Mouse (Mus musculus): ENCODE measurements around the gene AC134908.4. TPM values are rescaled to one million over a fixed set of nuclear protein-coding genes. Genes with fewer than 3 reads are reported as not detected.
"Not testable (repeated sequence)": the region's sequence is repeated elsewhere in the genome, so short reads cannot be mapped to it uniquely, and the experiment has no call there.

AC134908.4 gene
- polyA plus RNA-seq, 1 experiment from 2014 or later = 0.26 TPM

- Histone ChIP-seq H3K36me3 (ENCODE audit: control insufficient read depth, insufficient read depth) (no peaks in the 10 kb centered on the region), H3K9me3 (replicated peaks; ENCODE audit: control insufficient read depth, low read length) (no peaks in the 10 kb centered on the region), H3K9ac (ENCODE audit: low read length) (no peak overlapping the region), H3K4me1 (ENCODE audit: control insufficient read depth, insufficient read depth, low read length) (0 out of 2 replicates have a peak, but pooled peaks cover 4% of the 10 kb centered on the region), H3K4me3 (ENCODE audit: low read length) (no peak overlapping the region), H3K27ac (ENCODE audit: low read length) (no peak overlapping the region), H3K27me3 (ENCODE audit: control insufficient read depth, insufficient read depth, low read length) (0 out of 2 replicates have a peak, but pooled peaks cover 2% of the 10 kb centered on the region), H3K4me2 (ENCODE audit: low read depth, low read length) (no peak overlapping the region)
- 37% methylated on average over 4 of the region's 4 CpGs for WGBS
- 0 out of 2 replicates have a peak, but pooled peaks have one; percentile 12 for ATAC-seq (replicated peaks; ENCODE audit: extremely low read depth, insufficient read depth, low FRiP score)
Observed at GRCm38 (mm10) chr17:25755627-25756377, 39.7 kb downstream of the AC134908.4 start.

- H3K4me1 ChIP-seq (ENCODE audit: control insufficient read depth, insufficient read depth, low read length) = 0 out of 2 replicates have a peak, but pooled peaks cover 4% of the 10 kb centered on the region
- H3K36me3 ChIP-seq (ENCODE audit: control insufficient read depth, insufficient read depth) = no peaks in the 10 kb centered on the region
- no peak overlapping the region for H3K4me2 ChIP-seq (ENCODE audit: low read depth, low read length)
- 76% methylated on average over 4 of the region's 4 CpGs for WGBS
- no peak overlapping the region for H3K27ac ChIP-seq (ENCODE audit: low read length)
- no peak overlapping the region for H3K4me3 ChIP-seq (ENCODE audit: low read length)
- no peaks in the 10 kb centered on the region for H3K9me3 ChIP-seq (replicated peaks; ENCODE audit: control insufficient read depth, low read length)
- ATAC-seq (replicated peaks; ENCODE audit: extremely low read depth, insufficient read depth, low FRiP score) = no peak
- H3K9ac ChIP-seq (ENCODE audit: low read length) = no peak overlapping the region
- 0 out of 2 replicates have a peak, but pooled peaks cover 2% of the 10 kb centered on the region for H3K27me3 ChIP-seq (ENCODE audit: control insufficient read depth, insufficient read depth, low read length)
Observed at GRCm38 (mm10) chr17:25755086-25755485, 40.4 kb downstream of the AC134908.4 start.

- Histone ChIP-seq H3K9ac (ENCODE audit: low read length) (no peak within 1 kb of the TSS), H3K27me3 (ENCODE audit: control insufficient read depth, insufficient read depth, low read length) (no peaks in the 10 kb centered on the region), H3K9me3 (replicated peaks; ENCODE audit: control insufficient read depth, low read length) (no peaks in the 10 kb centered on the region), H3K4me2 (ENCODE audit: low read depth, low read length) (no peak within 1 kb of the TSS), H3K36me3 (ENCODE audit: control insufficient read depth, insufficient read depth) (no peaks in the 10 kb centered on the region), H3K4me3 (ENCODE audit: low read length) (no peak within 1 kb of the TSS), H3K4me1 (ENCODE audit: control insufficient read depth, insufficient read depth, low read length) (0 out of 2 replicates have a peak, but pooled peaks cover 4% of the 10 kb centered on the region), H3K27ac (ENCODE audit: low read length) (no peak within 1 kb of the TSS)
- no peak for ATAC-seq (replicated peaks; ENCODE audit: extremely low read depth, insufficient read depth, low FRiP score)
- WGBS = 76% methylated on average over 9 of the region's 9 CpGs
Observed at GRCm38 (mm10) chr17:25754241-25754640, 41.2 kb downstream of the AC134908.4 start, which contains the start of gene Msln. Msln (minus strand) TSS chr17:25754378.

GRCm38 (mm10) chr17:25751446-25751845 is 44.0 kb downstream of the AC134908.4 start:
- no peaks in the 10 kb centered on the region for H3K9me3 ChIP-seq (replicated peaks; ENCODE audit: control insufficient read depth, low read length)
- H3K27ac ChIP-seq (ENCODE audit: low read length) = no peak overlapping the region
- 17% methylated on average over 5 of the region's 5 CpGs for WGBS
- no peak overlapping the region for H3K4me3 ChIP-seq (ENCODE audit: low read length)
- H3K36me3 ChIP-seq (ENCODE audit: control insufficient read depth, insufficient read depth) = no peaks in the 10 kb centered on the region
- no peak for ATAC-seq (replicated peaks; ENCODE audit: extremely low read depth, insufficient read depth, low FRiP score)
- H3K9ac ChIP-seq (ENCODE audit: low read length) = no peak overlapping the region
- 0 out of 2 replicates have a peak, but pooled peaks cover 4% of the 10 kb centered on the region for H3K4me1 ChIP-seq (ENCODE audit: control insufficient read depth, insufficient read depth, low read length)
- no peaks in the 10 kb centered on the region for H3K27me3 ChIP-seq (ENCODE audit: control insufficient read depth, insufficient read depth, low read length)
- no peak overlapping the region for H3K4me2 ChIP-seq (ENCODE audit: low read depth, low read length)

GRCm38 (mm10) chr17:25749314-25749713 is 46.1 kb downstream of the AC134908.4 start:
- Histone ChIP-seq H3K9me3 (replicated peaks; ENCODE audit: control insufficient read depth, low read length) (no peaks in the 10 kb centered on the region), H3K36me3 (ENCODE audit: control insufficient read depth, insufficient read depth) (no peaks in the 10 kb centered on the region), H3K9ac (ENCODE audit: low read length) (no peak overlapping the region), H3K4me2 (ENCODE audit: low read depth, low read length) (no peak overlapping the region), H3K4me3 (ENCODE audit: low read length) (no peak overlapping the region), H3K27ac (ENCODE audit: low read length) (no peak overlapping the region), H3K4me1 (ENCODE audit: control insufficient read depth, insufficient read depth, low read length) (0 out of 2 replicates have a peak, but pooled peaks cover 4% of the 10 kb centered on the region), H3K27me3 (ENCODE audit: control insufficient read depth, insufficient read depth, low read length) (no peaks in the 10 kb centered on the region)
- no peak for ATAC-seq (replicated peaks; ENCODE audit: extremely low read depth, insufficient read depth, low FRiP score)
- 73% methylated on average over 6 of the region's 6 CpGs for WGBS

- Histone ChIP-seq H3K27ac (ENCODE audit: low read length) (no peak overlapping the region), H3K4me3 (ENCODE audit: low read length) (no peak overlapping the region), H3K4me1 (ENCODE audit: control insufficient read depth, insufficient read depth, low read length) (0 out of 2 replicates have a peak, but pooled peaks cover 4% of the 10 kb centered on the region), H3K9me3 (replicated peaks; ENCODE audit: control insufficient read depth, low read length) (no peaks in the 10 kb centered on the region), H3K36me3 (ENCODE audit: control insufficient read depth, insufficient read depth) (no peaks in the 10 kb centered on the region), H3K4me2 (ENCODE audit: low read depth, low read length) (no peak overlapping the region), H3K27me3 (ENCODE audit: control insufficient read depth, insufficient read depth, low read length) (no peaks in the 10 kb centered on the region), H3K9ac (ENCODE audit: low read length) (no peak overlapping the region)
- 82% methylated on average over 4 of the region's 4 CpGs for WGBS
- ATAC-seq (replicated peaks; ENCODE audit: extremely low read depth, insufficient read depth, low FRiP score) = no peak
Observed at GRCm38 (mm10) chr17:25748238-25748637, 47.2 kb downstream of the AC134908.4 start.

- 69% methylated on average over 10 of the region's 10 CpGs for WGBS
- no peak overlapping the region for H3K4me2 ChIP-seq (ENCODE audit: low read depth, low read length)
Observed at GRCm38 (mm10) chr17:25744311-25744710, 51.1 kb downstream of the AC134908.4 start.

GRCm38 (mm10) chr17:25743831-25744230 is 51.6 kb downstream of the AC134908.4 start:
- no peak overlapping the region for H3K9ac ChIP-seq (ENCODE audit: low read length)
- H3K9me3 ChIP-seq (replicated peaks; ENCODE audit: control insufficient read depth, low read length) = no peaks in the 10 kb centered on the region
- no peak overlapping the region for H3K4me3 ChIP-seq (ENCODE audit: low read length)
- WGBS = 81% methylated on average over 9 of the region's 9 CpGs
- no peaks in the 10 kb centered on the region for H3K4me1 ChIP-seq (ENCODE audit: control insufficient read depth, insufficient read depth, low read length)
- H3K4me2 ChIP-seq (ENCODE audit: low read depth, low read length) = no peak overlapping the region
- H3K36me3 ChIP-seq (ENCODE audit: control insufficient read depth, insufficient read depth) = no peaks in the 10 kb centered on the region
- ATAC-seq (replicated peaks; ENCODE audit: extremely low read depth, insufficient read depth, low FRiP score) = no peak
- H3K27me3 ChIP-seq (ENCODE audit: control insufficient read depth, insufficient read depth, low read length) = no peaks in the 10 kb centered on the region
- H3K27ac ChIP-seq (ENCODE audit: low read length) = no peak overlapping the region

More at GRCm38 (mm10) chr17:25744311-25744710, 51.1 kb downstream of the AC134908.4 start:
- Histone ChIP-seq H3K4me1 (ENCODE audit: control insufficient read depth, insufficient read depth, low read length) (no peaks in the 10 kb centered on the region), H3K9ac (ENCODE audit: low read length) (no peak overlapping the region), H3K27ac (ENCODE audit: low read length) (no peak overlapping the region), H3K36me3 (ENCODE audit: control insufficient read depth, insufficient read depth) (no peaks in the 10 kb centered on the region), H3K27me3 (ENCODE audit: control insufficient read depth, insufficient read depth, low read length) (no peaks in the 10 kb centered on the region), H3K9me3 (replicated peaks; ENCODE audit: control insufficient read depth, low read length) (no peaks in the 10 kb centered on the region), H3K4me3 (ENCODE audit: low read length) (no peak overlapping the region)
- ATAC-seq (replicated peaks; ENCODE audit: extremely low read depth, insufficient read depth, low FRiP score) = no peak

GRCm38 (mm10) chr17:25741471-25741870 is 54.0 kb downstream of the AC134908.4 start:
- H3K27ac ChIP-seq (ENCODE audit: low read length); H3K9me3 ChIP-seq (replicated peaks; ENCODE audit: control insufficient read depth, low read length); H3K4me1 ChIP-seq (ENCODE audit: control insufficient read depth, insufficient read depth, low read length); ATAC-seq (replicated peaks; ENCODE audit: extremely low read depth, insufficient read depth, low FRiP score); H3K4me2 ChIP-seq (ENCODE audit: low read depth, low read length); H3K4me3 ChIP-seq (ENCODE audit: low read length); H3K9ac ChIP-seq (ENCODE audit: low read length); H3K27me3 ChIP-seq (ENCODE audit: control insufficient read depth, insufficient read depth, low read length); H3K36me3 ChIP-seq (ENCODE audit: control insufficient read depth, insufficient read depth): not testable (repeated sequence)
- WGBS = 55% methylated on average over 12 of the region's 12 CpGs
